Mouse (Mus musculus): ENCODE measurements around the gene Scfd2. TPM values are rescaled to one million over a fixed set of nuclear protein-coding genes. Genes with fewer than 3 reads are reported as not detected.

The Scfd2 gene
- polyA plus RNA-seq, 1 experiment from 2014 or later = 14.6 TPM

DNA sequence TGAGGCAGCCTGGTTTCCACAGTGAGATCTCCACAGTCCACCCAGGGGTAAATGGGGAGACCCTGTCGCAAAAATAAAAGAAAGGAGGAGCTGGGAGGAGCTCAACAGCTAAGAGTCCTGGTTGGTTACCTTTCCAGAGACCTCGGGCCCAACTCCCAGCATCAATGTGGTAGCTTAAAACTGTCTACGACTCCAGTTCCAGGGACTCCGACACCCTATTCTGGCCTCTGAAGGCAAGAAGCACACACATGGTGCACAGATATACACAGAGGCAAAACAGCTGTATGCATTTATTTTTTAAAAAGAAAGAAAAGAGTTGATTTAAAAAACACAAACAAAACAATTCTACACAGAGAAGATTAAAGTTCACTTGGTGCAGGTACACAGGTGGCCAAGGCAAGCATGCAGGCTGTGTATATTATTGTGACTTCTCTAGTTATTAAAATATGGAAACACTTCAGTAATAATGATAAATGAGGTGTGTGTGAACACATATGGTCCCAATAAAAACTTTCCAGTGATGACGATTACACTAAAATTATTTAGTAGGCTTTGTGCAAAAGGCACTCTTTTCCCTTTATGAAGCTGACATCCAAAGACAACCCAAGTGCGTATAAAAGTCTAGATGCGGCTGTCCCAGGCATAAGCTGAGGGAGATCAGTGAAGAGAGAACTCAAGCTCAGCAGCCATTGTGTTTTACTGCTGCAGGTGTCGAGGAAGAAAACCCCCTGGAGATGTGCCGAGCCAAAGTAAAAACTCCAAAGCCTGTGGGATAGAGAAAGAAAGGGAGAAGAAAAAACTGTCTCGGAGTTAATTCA lies 83.8 kb downstream of the Scfd2 start:
- H3K36me3 ChIP-seq = no peaks in the 10 kb centered on the region
- H3K27me3 ChIP-seq (ENCODE audit: low read depth, poor library complexity, severe bottlenecking) = no peaks in the 10 kb centered on the region
- H3K9me3 ChIP-seq (replicated peaks) = no peaks in the 10 kb centered on the region
- 69% methylated on average over 10 of the region's 10 CpGs for WGBS
- no peak overlapping the region for H3K27ac ChIP-seq (replicated peaks)
- DNase-seq (ENCODE audit: low spot score) = no peak
- H3K4me3 ChIP-seq = no peak overlapping the region
- H3K4me1 ChIP-seq = peaks cover 7% of the 10 kb centered on the region

GRCm38 (mm10) chr5:74445861-74446260 lies 85.7 kb downstream of the Scfd2 start:
- WGBS = 87% methylated on average over 3 of the region's 3 CpGs
- no peak for DNase-seq (ENCODE audit: low spot score)
- Histone ChIP-seq H3K9me3 (replicated peaks) (no peaks in the 10 kb centered on the region), H3K4me1 (peaks cover 7% of the 10 kb centered on the region), H3K27ac (replicated peaks) (no peak overlapping the region), H3K36me3 (no peaks in the 10 kb centered on the region), H3K27me3 (ENCODE audit: low read depth, poor library complexity, severe bottlenecking) (no peaks in the 10 kb centered on the region), H3K4me3 (no peak overlapping the region)

- H3K36me3 ChIP-seq = no peaks in the 10 kb centered on the region
- H3K9me3 ChIP-seq (replicated peaks) = no peaks in the 10 kb centered on the region
- DNase-seq (ENCODE audit: low spot score) = no peak
- H3K4me1 ChIP-seq = peaks cover 9% of the 10 kb centered on the region; the same call in 1 of the 2 replicates
- 83% methylated on average over 8 of the region's 8 CpGs for WGBS
- H3K27me3 ChIP-seq (ENCODE audit: low read depth, poor library complexity, severe bottlenecking) = no peaks in the 10 kb centered on the region
- H3K27ac ChIP-seq (replicated peaks) = no peak overlapping the region
- no peak overlapping the region for H3K4me3 ChIP-seq
Measured at GRCm38 (mm10) chr5:74438353-74438752, 93.2 kb downstream of the Scfd2 start.

- peak; percentile 52 for DNase-seq (ENCODE audit: low spot score)
- Histone ChIP-seq H3K9me3 (replicated peaks) (no peaks in the 10 kb centered on the region), H3K4me1 (peaks cover 18% of the 10 kb centered on the region), H3K27ac (replicated peaks) (no peak overlapping the region), H3K27me3 (ENCODE audit: low read depth, poor library complexity, severe bottlenecking) (no peaks in the 10 kb centered on the region), H3K4me3 (no peak overlapping the region), H3K36me3 (no peaks in the 10 kb centered on the region)
- 46% methylated on average over 9 of the region's 9 CpGs for WGBS
Measured at GRCm38 (mm10) chr5:74433580-74434147, 97.9 kb downstream of the Scfd2 start.

- H3K4me1 ChIP-seq = peaks cover 18% of the 10 kb centered on the region
- H3K4me3 ChIP-seq = peak overlapping the region; percentile 27; the same call in 1 of the 2 replicates
- no peaks in the 10 kb centered on the region for H3K36me3 ChIP-seq
- no peak for DNase-seq (ENCODE audit: low spot score)
- H3K9me3 ChIP-seq (replicated peaks) = no peaks in the 10 kb centered on the region
- 58% methylated on average over 14 of the region's 14 CpGs for WGBS
- 0 out of 2 replicates have a peak overlapping the region, but pooled peaks have one; percentile 9 for H3K27ac ChIP-seq (replicated peaks)
- H3K27me3 ChIP-seq (ENCODE audit: low read depth, poor library complexity, severe bottlenecking) = no peaks in the 10 kb centered on the region
Measured at GRCm38 (mm10) chr5:74432879-74433539, 98.5 kb downstream of the Scfd2 start.

GRCm38 (mm10) chr5:74420615-74421132 lies 110.9 kb downstream of the Scfd2 start:
- H3K36me3 ChIP-seq = no peaks in the 10 kb centered on the region
- H3K4me3 ChIP-seq = no peak overlapping the region
- H3K27ac ChIP-seq (replicated peaks) = no peak overlapping the region
- no peaks in the 10 kb centered on the region for H3K9me3 ChIP-seq (replicated peaks)
- DNase-seq (ENCODE audit: low spot score) = no peak
- H3K27me3 ChIP-seq (ENCODE audit: low read depth, poor library complexity, severe bottlenecking) = no peaks in the 10 kb centered on the region
- 90% methylated on average over 5 of the region's 5 CpGs for WGBS
- H3K4me1 ChIP-seq = no peaks in the 10 kb centered on the region

GRCm38 (mm10) chr5:74412557-74412956 lies 119.0 kb downstream of the Scfd2 start:
- no peaks in the 10 kb centered on the region for H3K4me1 ChIP-seq
- no peaks in the 10 kb centered on the region for H3K27me3 ChIP-seq (ENCODE audit: low read depth, poor library complexity, severe bottlenecking)
- WGBS = 97% methylated on average over 3 of the region's 3 CpGs
- no peak overlapping the region for H3K27ac ChIP-seq (replicated peaks)
- H3K9me3 ChIP-seq (replicated peaks) = no peaks in the 10 kb centered on the region
- no peaks in the 10 kb centered on the region for H3K36me3 ChIP-seq
- DNase-seq (ENCODE audit: low spot score) = no peak
- no peak overlapping the region for H3K4me3 ChIP-seq

GRCm38 (mm10) chr5:74404887-74405286 lies 126.7 kb downstream of the Scfd2 start:
- DNase-seq (ENCODE audit: low spot score) = no peak
- Histone ChIP-seq H3K4me1 (no peaks in the 10 kb centered on the region), H3K27ac (replicated peaks) (no peak overlapping the region), H3K36me3 (no peaks in the 10 kb centered on the region), H3K27me3 (ENCODE audit: low read depth, poor library complexity, severe bottlenecking) (no peaks in the 10 kb centered on the region), H3K9me3 (replicated peaks) (no peaks in the 10 kb centered on the region), H3K4me3 (no peak overlapping the region)
- 89% methylated on average over 4 of the region's 5 CpGs for WGBS

- 81% methylated on average over 5 of the region's 5 CpGs for WGBS
Measured at GRCm38 (mm10) chr5:74404083-74404482, 127.5 kb downstream of the Scfd2 start.

GRCm38 (mm10) chr5:74402626-74403025 lies 128.9 kb downstream of the Scfd2 start:
- Histone ChIP-seq H3K27me3 (ENCODE audit: low read depth, poor library complexity, severe bottlenecking) (no peaks in the 10 kb centered on the region), H3K4me1 (no peaks in the 10 kb centered on the region), H3K9me3 (replicated peaks) (no peaks in the 10 kb centered on the region), H3K27ac (replicated peaks) (no peak overlapping the region), H3K4me3 (no peak overlapping the region), H3K36me3 (no peaks in the 10 kb centered on the region)
- WGBS = 86% methylated on average over 4 of the region's 4 CpGs
- DNase-seq (ENCODE audit: low spot score) = no peak

More at GRCm38 (mm10) chr5:74404083-74404482, 127.5 kb downstream of the Scfd2 start:
- H3K27ac ChIP-seq (replicated peaks) = no peak overlapping the region
- no peaks in the 10 kb centered on the region for H3K36me3 ChIP-seq
- no peak overlapping the region for H3K4me3 ChIP-seq
- H3K9me3 ChIP-seq (replicated peaks) = no peaks in the 10 kb centered on the region
- no peaks in the 10 kb centered on the region for H3K27me3 ChIP-seq (ENCODE audit: low read depth, poor library complexity, severe bottlenecking)
- no peak for DNase-seq (ENCODE audit: low spot score)
- no peaks in the 10 kb centered on the region for H3K4me1 ChIP-seq

- H3K27ac ChIP-seq (replicated peaks) = no peak overlapping the region
- H3K4me1 ChIP-seq = peaks cover 6% of the 10 kb centered on the region
- 82% methylated on average over 2 of the region's 2 CpGs for WGBS
Measured at GRCm38 (mm10) chr5:74391806-74392205, 139.8 kb downstream of the Scfd2 start.

DNA sequence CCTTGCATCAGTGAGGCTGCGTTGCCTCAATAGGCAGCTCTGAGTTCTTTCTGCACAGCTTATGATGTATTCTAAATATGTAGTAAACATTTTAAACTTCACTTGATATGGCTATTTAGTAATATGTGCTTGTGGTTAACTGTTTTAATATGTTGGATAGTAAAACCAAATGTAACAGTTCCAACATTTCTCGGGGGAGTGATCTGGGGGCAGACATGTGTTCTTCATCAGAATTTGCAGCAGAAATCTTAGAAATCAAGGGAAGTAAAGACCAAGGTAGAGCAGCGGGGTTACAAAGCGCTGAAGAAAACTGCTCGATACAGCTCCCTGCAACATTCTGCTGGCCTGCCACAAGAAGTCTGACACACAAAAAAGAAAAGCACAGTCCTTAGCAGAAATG lies 140.2 kb downstream of the Scfd2 start:
- 91% methylated on average over 5 of the region's 5 CpGs for WGBS
- peaks cover 6% of the 10 kb centered on the region for H3K4me1 ChIP-seq
- no peaks in the 10 kb centered on the region for H3K27me3 ChIP-seq (ENCODE audit: low read depth, poor library complexity, severe bottlenecking)

More at GRCm38 (mm10) chr5:74391806-74392205, 139.8 kb downstream of the Scfd2 start:
- H3K36me3 ChIP-seq = no peaks in the 10 kb centered on the region
- no peak for DNase-seq (ENCODE audit: low spot score)
- no peak overlapping the region for H3K4me3 ChIP-seq
- no peaks in the 10 kb centered on the region for H3K27me3 ChIP-seq (ENCODE audit: low read depth, poor library complexity, severe bottlenecking)
- H3K9me3 ChIP-seq (replicated peaks) = no peaks in the 10 kb centered on the region

More for the DNA sequence above, 140.2 kb downstream of the Scfd2 start:
- Histone ChIP-seq H3K27ac (replicated peaks) (no peak overlapping the region), H3K9me3 (replicated peaks) (no peaks in the 10 kb centered on the region), H3K36me3 (no peaks in the 10 kb centered on the region), H3K4me3 (no peak overlapping the region)
- no peak for DNase-seq (ENCODE audit: low spot score)

Data from midbrain, embryonic 10.5 days (tissue).